Mouse (Mus musculus): Measurements from ENCODE around the gene Smg9. TPM values are rescaled to one million over a fixed set of nuclear protein-coding genes. Genes with fewer than 3 reads are reported as not detected.

Gene Smg9
- polyA plus RNA-seq, 1 experiment from 2014 or later: 30.2 TPM

DNA sequence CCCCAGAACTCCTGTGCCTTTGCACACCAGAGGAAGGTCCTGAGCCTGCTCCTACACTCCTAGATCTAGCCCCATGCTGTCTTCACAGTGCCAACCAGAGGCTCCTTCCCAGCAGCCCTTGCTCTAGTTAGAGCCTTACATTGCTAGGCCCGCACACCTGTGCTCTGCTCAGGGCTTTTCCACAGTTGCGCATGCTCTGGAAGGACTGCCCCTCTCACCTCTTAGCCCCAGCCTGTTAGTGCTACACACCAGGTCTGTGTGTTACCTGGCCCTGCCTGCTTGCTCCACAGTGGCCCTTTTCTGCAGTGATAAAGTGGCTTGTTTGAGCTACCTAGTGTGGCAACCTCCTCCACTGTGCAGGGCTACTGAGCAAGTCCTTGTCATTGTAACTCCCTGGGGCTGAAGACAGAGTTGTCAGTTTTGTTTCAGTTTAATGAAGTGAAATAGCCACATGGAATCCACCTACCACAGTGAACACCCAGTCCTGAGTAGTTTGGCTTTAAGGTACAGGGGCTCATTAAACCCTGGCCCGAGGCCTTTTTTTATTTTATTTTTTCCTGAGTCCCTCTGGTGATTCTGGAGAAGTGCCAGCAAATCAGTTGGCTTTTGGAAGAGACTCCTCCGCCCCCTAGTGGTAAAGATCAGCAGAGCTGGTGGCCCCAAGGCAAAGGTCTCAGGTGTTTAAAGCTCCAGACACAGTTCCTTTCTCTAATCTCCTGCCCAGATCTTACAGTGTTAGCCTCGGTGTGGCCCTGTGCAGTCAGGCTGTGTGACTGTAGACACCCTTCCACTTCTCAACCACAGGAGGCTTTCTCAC lies 7.3 kb downstream of the Smg9 start:
- H3K9ac ChIP-seq (ENCODE audit: low read depth, low read length): no peak overlapping the region
- no peak overlapping the region for H3K4me3 ChIP-seq (ENCODE audit: low read depth, low read length)
- H3K36me3 ChIP-seq (ENCODE audit: control insufficient read depth, insufficient read depth, low read length): peaks cover 48% of the 10 kb centered on the region
- no peaks in the 10 kb centered on the region for H3K27me3 ChIP-seq (replicated peaks; ENCODE audit: control insufficient read depth, insufficient read depth, low read length)
- WGBS: 48% methylated on average over 5 of the region's 5 CpGs
- H3K9me3 ChIP-seq (ENCODE audit: control insufficient read depth, low read length): peaks cover 2% of the 10 kb centered on the region; the same call in 1 of the 2 replicates
- no peak overlapping the region for H3K4me2 ChIP-seq
- H3K27ac ChIP-seq (ENCODE audit: low read depth, low read length): no peak overlapping the region; the same call in 1 of the 2 replicates
- DNase-seq (ENCODE audit: low spot score) (peak; percentile 55), ATAC-seq (replicated peaks; ENCODE audit: low FRiP score) (peak; percentile 29)
- peaks cover 4% of the 10 kb centered on the region; the same call in 1 of the 2 replicates for H3K4me1 ChIP-seq (replicated peaks; ENCODE audit: control insufficient read depth, insufficient read depth, low read length)

DNA sequence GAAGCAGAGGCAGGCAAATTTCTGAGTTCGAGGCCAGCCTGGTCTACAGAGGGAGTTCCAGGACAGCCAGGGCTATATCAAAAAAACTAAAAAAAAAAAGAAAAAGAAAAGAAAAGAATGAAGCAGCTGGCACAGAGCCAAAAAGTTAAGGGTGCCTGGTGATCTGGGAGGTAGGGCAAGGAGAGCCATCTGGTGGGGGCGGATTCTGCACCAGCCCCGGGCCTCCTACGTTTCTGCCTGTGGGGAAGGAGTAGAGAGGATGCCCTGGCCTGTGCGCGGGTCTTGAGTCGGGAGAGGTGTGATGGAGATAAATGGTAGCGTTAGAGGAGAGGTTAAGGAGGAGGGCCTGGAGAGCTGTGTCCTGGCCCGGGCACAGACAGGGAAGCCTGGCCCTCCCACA lies 8.8 kb downstream of the Smg9 start:
- H3K4me3 ChIP-seq (ENCODE audit: low read depth, low read length): no peak overlapping the region
- no peak overlapping the region for H3K27ac ChIP-seq (ENCODE audit: low read depth, low read length)
- peaks cover 4% of the 10 kb centered on the region; the same call in 1 of the 2 replicates for H3K4me1 ChIP-seq (replicated peaks; ENCODE audit: control insufficient read depth, insufficient read depth, low read length)
- DNase-seq (ENCODE audit: low spot score) (no peak), ATAC-seq (replicated peaks; ENCODE audit: low FRiP score) (no peak)
- H3K36me3 ChIP-seq (ENCODE audit: control insufficient read depth, insufficient read depth, low read length): peaks cover 39% of the 10 kb centered on the region
- WGBS: 83% methylated on average over 9 of the region's 9 CpGs
- H3K9me3 ChIP-seq (ENCODE audit: control insufficient read depth, low read length): no peaks in the 10 kb centered on the region
- H3K9ac ChIP-seq (ENCODE audit: low read depth, low read length): no peak overlapping the region
- H3K4me2 ChIP-seq: no peak overlapping the region
- H3K27me3 ChIP-seq (replicated peaks; ENCODE audit: control insufficient read depth, insufficient read depth, low read length): no peaks in the 10 kb centered on the region

DNA sequence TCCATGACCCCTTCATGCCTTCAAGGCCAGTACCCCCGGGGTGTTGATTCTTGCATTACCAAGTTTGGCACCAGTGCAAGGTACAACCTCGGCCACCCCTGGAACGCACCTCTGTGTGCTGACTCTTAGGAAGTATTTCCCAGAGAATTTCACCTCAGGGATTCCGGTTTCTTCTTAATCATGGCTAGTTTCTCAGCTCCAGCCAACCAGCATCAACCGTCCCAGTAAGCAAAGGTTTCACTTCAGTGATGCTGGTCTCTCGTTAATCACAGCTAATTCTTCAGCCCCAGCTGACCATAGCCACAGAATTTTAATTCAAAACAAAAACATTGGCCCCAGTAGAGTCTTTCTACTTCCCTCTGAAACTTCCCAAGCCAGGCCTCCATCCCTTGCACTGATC lies 10.7 kb downstream of the Smg9 start:
- Histone ChIP-seq H3K4me2 (no peak overlapping the region), H3K27ac (ENCODE audit: low read depth, low read length) (no peak overlapping the region), H3K27me3 (replicated peaks; ENCODE audit: control insufficient read depth, insufficient read depth, low read length) (no peaks in the 10 kb centered on the region), H3K9me3 (ENCODE audit: control insufficient read depth, low read length) (no peaks in the 10 kb centered on the region), H3K36me3 (ENCODE audit: control insufficient read depth, insufficient read depth, low read length) (peaks cover 26% of the 10 kb centered on the region), H3K4me1 (replicated peaks; ENCODE audit: control insufficient read depth, insufficient read depth, low read length) (no peaks in the 10 kb centered on the region; the same call in 1 of the 2 replicates), H3K4me3 (ENCODE audit: low read depth, low read length) (no peak overlapping the region), H3K9ac (ENCODE audit: low read depth, low read length) (no peak overlapping the region)
- ATAC-seq (replicated peaks; ENCODE audit: low FRiP score) (no peak), DNase-seq (ENCODE audit: low spot score) (no peak)
- 91% methylated on average over 6 of the region's 6 CpGs for WGBS

DNA sequence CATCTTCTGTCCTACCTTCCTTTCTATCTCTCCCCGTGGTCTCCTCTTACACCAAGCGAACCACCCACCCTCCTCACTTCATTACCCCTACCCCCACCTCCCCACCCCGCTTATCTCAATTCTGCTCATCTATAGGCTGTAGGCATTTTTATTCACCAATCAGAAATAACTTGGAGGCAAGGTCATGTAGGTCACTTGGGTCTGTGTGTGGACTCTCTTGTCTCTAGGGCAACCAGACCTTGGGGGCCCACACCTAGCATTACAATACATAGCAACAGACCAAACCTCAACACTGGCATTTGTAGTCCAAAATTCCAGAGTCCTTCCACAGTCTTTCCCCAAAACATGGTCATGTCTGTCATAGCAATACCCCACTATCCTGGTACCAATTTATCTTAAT lies 11.4 kb downstream of the Smg9 start:
- no peak for ATAC-seq (replicated peaks; ENCODE audit: low FRiP score)
- H3K36me3 ChIP-seq (ENCODE audit: control insufficient read depth, insufficient read depth, low read length): peaks cover 19% of the 10 kb centered on the region
- WGBS: 78% methylated on average over 3 of the region's 3 CpGs

DNA sequence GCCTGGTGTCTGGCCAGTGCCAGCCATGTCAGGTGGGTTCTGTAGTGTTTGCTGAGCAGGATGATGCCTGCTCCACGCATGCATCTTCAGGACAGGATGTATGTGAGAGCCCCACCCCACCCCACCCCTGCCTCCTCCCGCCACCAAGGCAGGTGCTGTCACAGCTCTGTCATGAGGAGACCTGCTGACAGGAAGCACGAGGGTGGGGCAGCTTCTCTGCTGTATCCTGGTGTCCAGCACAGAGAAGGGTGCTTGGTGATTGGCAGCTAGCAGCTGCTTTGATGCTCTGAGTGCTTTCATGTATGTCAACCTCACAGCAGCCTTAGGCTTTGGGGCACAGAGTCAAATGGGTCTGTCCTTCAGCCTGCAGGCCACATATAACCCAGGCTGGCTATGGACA lies 14.2 kb downstream of the Smg9 start:
- no peaks in the 10 kb centered on the region for H3K4me1 ChIP-seq (replicated peaks; ENCODE audit: control insufficient read depth, insufficient read depth, low read length)
- DNase-seq (ENCODE audit: low spot score): no peak
- H3K27me3 ChIP-seq (replicated peaks; ENCODE audit: control insufficient read depth, insufficient read depth, low read length): no peaks in the 10 kb centered on the region
- H3K27ac ChIP-seq (ENCODE audit: low read depth, low read length): no peak overlapping the region
- peaks cover 6% of the 10 kb centered on the region; the same call in 1 of the 2 replicates for H3K36me3 ChIP-seq (ENCODE audit: control insufficient read depth, insufficient read depth, low read length)
- no peak overlapping the region for H3K9ac ChIP-seq (ENCODE audit: low read depth, low read length)
- H3K4me3 ChIP-seq (ENCODE audit: low read depth, low read length): no peak overlapping the region
- H3K4me2 ChIP-seq: no peak overlapping the region
- 69% methylated on average over 3 of the region's 3 CpGs for WGBS
- no peaks in the 10 kb centered on the region for H3K9me3 ChIP-seq (ENCODE audit: control insufficient read depth, low read length)
- ATAC-seq (replicated peaks; ENCODE audit: low FRiP score): 0 out of 2 replicates have a peak, but pooled peaks have one; percentile 16

More for the DNA sequence above, 11.4 kb downstream of the Smg9 start:
- Histone ChIP-seq H3K27ac (ENCODE audit: low read depth, low read length) (no peak overlapping the region), H3K9me3 (ENCODE audit: control insufficient read depth, low read length) (no peaks in the 10 kb centered on the region), H3K27me3 (replicated peaks; ENCODE audit: control insufficient read depth, insufficient read depth, low read length) (no peaks in the 10 kb centered on the region), H3K4me2 (no peak overlapping the region), H3K9ac (ENCODE audit: low read depth, low read length) (no peak overlapping the region), H3K4me1 (replicated peaks; ENCODE audit: control insufficient read depth, insufficient read depth, low read length) (no peaks in the 10 kb centered on the region; the same call in 1 of the 2 replicates), H3K4me3 (ENCODE audit: low read depth, low read length) (no peak overlapping the region)
- no peak for DNase-seq (ENCODE audit: low spot score)

DNA sequence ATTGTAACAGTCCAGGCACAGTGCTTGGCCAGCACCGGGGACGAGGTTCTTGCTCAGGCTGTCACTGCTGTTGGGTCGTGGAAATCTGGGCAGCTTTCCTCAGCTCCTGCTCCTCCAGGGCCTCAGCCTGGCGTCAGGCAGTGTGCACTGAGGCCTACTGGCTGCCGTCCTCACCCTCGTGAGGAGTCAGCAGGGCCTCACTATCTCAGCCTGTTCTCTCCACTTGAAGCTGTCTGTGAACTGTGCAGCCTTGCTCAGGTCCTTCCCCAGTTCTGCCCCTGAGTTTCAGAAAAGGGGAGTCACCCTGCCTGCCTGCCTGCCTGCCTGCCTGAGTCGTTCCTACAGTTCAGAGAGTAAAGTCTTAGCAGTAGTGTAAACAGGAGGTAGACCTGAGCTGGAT lies 15.8 kb downstream of the Smg9 start:
- Histone ChIP-seq H3K36me3 (ENCODE audit: control insufficient read depth, insufficient read depth, low read length) (peaks cover 5% of the 10 kb centered on the region; the same call in 1 of the 2 replicates), H3K9me3 (ENCODE audit: control insufficient read depth, low read length) (no peaks in the 10 kb centered on the region), H3K4me3 (ENCODE audit: low read depth, low read length) (no peak overlapping the region), H3K27me3 (replicated peaks; ENCODE audit: control insufficient read depth, insufficient read depth, low read length) (no peaks in the 10 kb centered on the region), H3K4me1 (replicated peaks; ENCODE audit: control insufficient read depth, insufficient read depth, low read length) (no peaks in the 10 kb centered on the region), H3K9ac (ENCODE audit: low read depth, low read length) (no peak overlapping the region), H3K4me2 (no peak overlapping the region), H3K27ac (ENCODE audit: low read depth, low read length) (no peak overlapping the region)
- WGBS: 76% methylated on average over 7 of the region's 7 CpGs
- ATAC-seq (replicated peaks; ENCODE audit: low FRiP score) (no peak), DNase-seq (ENCODE audit: low spot score) (no peak)

DNA sequence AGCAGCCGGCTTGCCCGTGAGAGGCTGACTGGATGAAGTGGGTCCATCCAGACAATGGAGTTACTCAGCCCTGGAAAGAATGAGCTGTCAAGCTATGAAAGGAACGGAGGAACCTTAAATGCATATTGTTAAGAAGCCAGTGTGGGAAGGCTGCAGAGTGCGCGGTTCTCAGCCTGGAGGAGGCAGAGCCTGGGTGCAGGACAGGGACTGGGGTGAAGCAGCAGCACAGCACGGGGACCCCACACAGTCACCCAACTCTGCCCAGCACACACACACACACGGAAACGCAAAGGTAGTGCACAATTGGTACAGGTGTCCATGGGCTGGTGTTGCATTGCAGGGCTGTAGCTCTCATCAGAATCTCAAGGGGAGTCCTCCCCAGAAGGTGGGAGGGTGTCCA lies 20.2 kb downstream of the Smg9 start:
- no peaks in the 10 kb centered on the region for H3K4me1 ChIP-seq (replicated peaks; ENCODE audit: control insufficient read depth, insufficient read depth, low read length)
- no peak for DNase-seq (ENCODE audit: low spot score)
- no peak overlapping the region for H3K27ac ChIP-seq (ENCODE audit: low read depth, low read length)
- 94% methylated on average over 8 of the region's 8 CpGs for WGBS
- H3K4me3 ChIP-seq (ENCODE audit: low read depth, low read length): no peak overlapping the region
- H3K9ac ChIP-seq (ENCODE audit: low read depth, low read length): no peak overlapping the region
- no peaks in the 10 kb centered on the region for H3K9me3 ChIP-seq (ENCODE audit: control insufficient read depth, low read length)
- ATAC-seq (replicated peaks; ENCODE audit: low FRiP score): no peak
- no peaks in the 10 kb centered on the region for H3K27me3 ChIP-seq (replicated peaks; ENCODE audit: control insufficient read depth, insufficient read depth, low read length)
- H3K4me2 ChIP-seq: no peak overlapping the region
- no peaks in the 10 kb centered on the region; the same call in none of the 2 replicates for H3K36me3 ChIP-seq (ENCODE audit: control insufficient read depth, insufficient read depth, low read length)

DNA sequence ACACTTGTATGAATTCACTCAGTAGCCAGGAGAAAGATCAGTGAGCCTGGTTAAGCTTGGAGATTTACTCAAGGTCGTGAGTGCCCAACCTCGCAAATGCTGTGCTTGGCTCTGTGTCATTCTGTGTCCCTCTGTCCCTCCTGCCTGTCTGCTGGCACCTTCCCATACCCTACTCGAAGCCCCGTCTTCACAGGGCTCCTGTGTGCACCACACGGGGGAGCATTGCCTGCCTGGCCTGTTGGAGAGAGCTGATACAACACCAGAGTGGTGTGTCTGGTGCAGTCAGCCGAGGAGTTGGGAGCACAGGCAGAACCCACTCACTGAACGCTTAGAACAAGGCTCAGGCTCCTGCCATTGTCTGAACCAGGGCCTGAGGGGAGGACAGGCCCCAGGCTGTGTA lies 22.2 kb downstream of the Smg9 start:
- Histone ChIP-seq H3K27ac (ENCODE audit: low read depth, low read length) (no peak overlapping the region), H3K4me3 (ENCODE audit: low read depth, low read length) (no peak overlapping the region), H3K27me3 (replicated peaks; ENCODE audit: control insufficient read depth, insufficient read depth, low read length) (no peaks in the 10 kb centered on the region), H3K9me3 (ENCODE audit: control insufficient read depth, low read length) (no peaks in the 10 kb centered on the region), H3K9ac (ENCODE audit: low read depth, low read length) (no peak overlapping the region), H3K4me1 (replicated peaks; ENCODE audit: control insufficient read depth, insufficient read depth, low read length) (no peaks in the 10 kb centered on the region), H3K36me3 (ENCODE audit: control insufficient read depth, insufficient read depth, low read length) (no peaks in the 10 kb centered on the region; the same call in none of the 2 replicates), H3K4me2 (no peak overlapping the region)
- 83% methylated on average over 7 of the region's 7 CpGs for WGBS
- ATAC-seq (replicated peaks; ENCODE audit: low FRiP score) (no peak), DNase-seq (ENCODE audit: low spot score) (no peak)

DNA sequence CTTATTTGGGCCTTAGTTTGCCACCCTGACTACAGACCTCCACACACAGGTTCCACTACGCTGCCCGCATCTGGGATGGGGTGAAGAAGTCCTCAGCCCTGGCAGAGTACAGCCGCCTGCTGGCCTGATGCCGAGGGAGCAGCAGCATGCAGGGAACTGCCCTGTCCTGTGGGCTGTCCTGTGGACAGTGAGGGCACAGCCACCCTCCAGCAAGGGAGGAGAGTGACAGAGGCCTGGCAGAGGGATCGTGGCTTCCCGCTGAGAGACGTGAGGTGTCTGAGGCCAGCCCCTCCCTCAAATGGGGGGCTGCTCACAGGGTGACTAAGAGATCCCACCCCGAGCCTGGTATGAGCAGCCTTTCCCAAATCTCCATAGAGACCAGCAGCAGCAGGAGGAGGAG lies 22.8 kb downstream of the Smg9 start:
- no peak overlapping the region for H3K4me3 ChIP-seq (ENCODE audit: low read depth, low read length)
- H3K27me3 ChIP-seq (replicated peaks; ENCODE audit: control insufficient read depth, insufficient read depth, low read length): no peaks in the 10 kb centered on the region
- H3K4me1 ChIP-seq (replicated peaks; ENCODE audit: control insufficient read depth, insufficient read depth, low read length): no peaks in the 10 kb centered on the region
- DNase-seq (ENCODE audit: low spot score): no peak
- H3K27ac ChIP-seq (ENCODE audit: low read depth, low read length): no peak overlapping the region
- WGBS: 85% methylated on average over 8 of the region's 8 CpGs
- no peak overlapping the region for H3K9ac ChIP-seq (ENCODE audit: low read depth, low read length)
- no peaks in the 10 kb centered on the region for H3K9me3 ChIP-seq (ENCODE audit: control insufficient read depth, low read length)
- ATAC-seq (replicated peaks; ENCODE audit: low FRiP score): no peak
- H3K4me2 ChIP-seq: no peak overlapping the region
- H3K36me3 ChIP-seq (ENCODE audit: control insufficient read depth, insufficient read depth, low read length): no peaks in the 10 kb centered on the region; the same call in none of the 2 replicates
